Mouse (Mus musculus): ENCODE results near the gene Chpt1. TPM values are rescaled to one million over a fixed set of nuclear protein-coding genes. Genes with fewer than 3 reads are reported as not detected.
"Not testable (repeated sequence)": the region's sequence is repeated elsewhere in the genome, so short reads cannot be mapped to it uniquely, and the experiment has no call there.

Chpt1 gene
- 100 to 1,000 TPM; 358 to 802 TPM for total RNA-seq (2021)
- long read RNA-seq, experiment 1, full-length matches to known transcripts: 1,133 of 1,262 reads
- long read RNA-seq, experiment 1, partial matches to known transcripts: 66 of 1,262 reads
- long read RNA-seq, experiment 1, other reads (novel, unspliced or antisense): 63 of 1,262 reads
- long read RNA-seq, experiment 2, full-length matches to known transcripts: 1,518 of 1,761 reads
- long read RNA-seq, experiment 2, partial matches to known transcripts: 109 of 1,761 reads
- long read RNA-seq, experiment 2, other reads (novel, unspliced or antisense): 134 of 1,761 reads

GRCm38 (mm10) chr10:88503421-88504314 is at the start of gene Chpt1:
TSS of gene Chpt1 (minus strand) at chr10:88504073.
- DNase-seq (ENCODE audit: low spot score in 2 of 2): peak; percentile 88 to 92

DNA sequence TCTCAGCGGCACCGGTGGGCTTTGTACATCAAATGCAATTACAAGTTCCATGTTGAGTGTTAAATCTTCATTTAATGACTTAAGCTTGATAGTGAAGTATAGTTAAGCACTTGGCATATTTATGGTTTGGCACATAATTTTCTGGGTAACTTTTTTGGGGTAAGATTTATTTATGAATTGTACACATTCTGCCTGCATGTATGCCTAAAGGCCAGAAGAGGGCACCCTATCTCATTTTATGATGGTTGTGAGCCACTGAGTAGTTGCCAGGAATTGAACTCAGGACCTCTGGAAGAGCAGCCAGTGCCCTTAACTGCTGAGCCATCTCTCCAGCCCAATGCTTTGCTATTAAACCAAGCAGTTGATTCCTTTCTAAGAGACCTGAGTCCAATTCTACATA is 48.9 kb upstream of the Chpt1 start:
- no peak for DNase-seq (ENCODE audit: low spot score in 2 of 2)

DNA sequence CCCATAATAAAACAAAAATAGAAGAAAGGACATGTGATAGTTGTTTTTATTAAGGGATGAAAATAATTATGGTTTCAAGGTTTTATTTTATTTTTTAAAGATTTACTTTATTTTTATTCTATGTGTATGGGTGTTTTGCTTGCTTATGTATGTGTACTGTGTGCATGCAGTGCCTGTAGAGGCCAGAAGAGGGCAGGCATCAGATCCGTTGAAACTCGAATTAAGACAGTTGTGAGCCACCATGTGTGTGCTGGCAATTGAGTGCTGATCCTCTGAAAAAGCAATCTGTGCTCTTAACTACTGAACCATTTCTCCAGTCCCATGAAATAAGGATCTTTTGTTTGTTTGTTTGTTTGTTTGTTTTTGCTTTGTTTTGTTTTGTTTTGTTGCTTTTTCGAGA is 46.4 kb upstream of the Chpt1 start:
- DNase-seq (ENCODE audit: low spot score in 2 of 2): no peak

DNA sequence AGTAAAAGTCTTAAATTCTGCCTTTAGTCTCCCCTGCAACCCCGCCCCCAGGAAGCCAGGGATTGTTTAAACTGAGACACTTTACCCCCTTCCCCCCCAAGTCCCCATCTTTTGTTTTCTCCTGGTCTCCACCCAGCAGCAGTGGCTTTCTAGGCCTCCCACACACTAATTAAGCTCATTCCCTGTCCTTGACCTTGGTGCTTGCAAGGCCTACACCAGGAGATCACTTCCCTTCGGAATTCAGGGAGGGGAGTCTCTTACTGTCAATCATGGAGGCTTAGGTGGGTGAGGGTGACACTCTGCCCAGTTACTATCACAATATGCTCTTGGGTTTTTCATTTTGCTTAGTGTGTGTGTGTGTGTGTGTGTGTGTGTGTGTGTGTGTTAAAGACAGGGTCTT is 43.8 kb upstream of the Chpt1 start:
- no peak for DNase-seq (ENCODE audit: low spot score in 2 of 2)

- DNase-seq (ENCODE audit: low spot score in 2 of 2): no peak
Measured at GRCm38 (mm10) chr10:88530631-88531030, 26.8 kb upstream of the Chpt1 start.

- DNase-seq (ENCODE audit: low spot score in 2 of 2): no peak
Measured at GRCm38 (mm10) chr10:88524016-88524415, 20.1 kb upstream of the Chpt1 start.

GRCm38 (mm10) chr10:88523212-88523611 is 19.3 kb upstream of the Chpt1 start:
- no peak for DNase-seq (ENCODE audit: low spot score in 2 of 2)

DNA sequence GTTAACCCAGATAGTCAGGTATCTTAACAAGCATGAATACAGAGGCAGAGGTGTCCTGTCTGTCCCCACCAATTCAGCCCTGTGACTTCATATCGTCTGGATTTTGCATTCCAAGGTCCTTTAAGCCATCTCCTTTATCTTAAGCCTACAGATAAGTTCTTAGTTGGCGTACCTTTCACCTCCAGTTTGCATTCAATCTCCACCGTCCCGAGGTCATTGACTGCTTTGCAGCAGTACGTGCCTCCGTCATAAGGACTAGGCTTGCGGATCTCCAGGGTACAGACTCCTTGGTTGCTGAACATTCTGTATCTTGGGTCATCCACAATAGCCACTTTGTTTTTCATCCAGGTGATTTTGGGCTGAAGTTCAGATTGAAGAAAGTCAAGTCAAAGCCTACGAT is 18.9 kb upstream of the Chpt1 start:
- DNase-seq (ENCODE audit: low spot score in 2 of 2): no peak

DNA sequence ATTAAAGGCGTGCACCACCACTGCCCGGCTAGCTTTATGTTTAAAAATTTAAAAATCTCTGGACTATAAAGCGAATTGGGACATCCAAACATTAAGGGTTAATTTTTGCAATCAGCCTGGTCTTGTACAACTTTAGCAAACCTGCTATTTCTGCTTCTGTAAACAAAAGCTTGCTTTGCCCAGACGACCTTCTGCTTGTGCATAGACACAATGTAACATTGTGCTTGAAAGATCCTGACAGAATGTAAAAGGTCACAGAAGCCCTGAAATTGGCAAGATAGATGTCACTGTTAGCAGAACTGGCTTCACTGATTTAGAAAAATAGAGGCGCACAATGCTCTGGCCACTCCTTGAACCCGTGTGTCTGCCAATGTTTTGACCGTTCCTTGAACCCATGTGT is 11.2 kb upstream of the Chpt1 start:
- DNase-seq (ENCODE audit: low spot score in 2 of 2): not testable (repeated sequence)

- peak; percentile 55 to 64 for DNase-seq (ENCODE audit: low spot score in 2 of 2)
Measured at GRCm38 (mm10) chr10:88514495-88514894, 10.6 kb upstream of the Chpt1 start.

- DNase-seq (ENCODE audit: low spot score in 2 of 2): no peak
Measured at GRCm38 (mm10) chr10:88513574-88514135, 9.8 kb upstream of the Chpt1 start.

- DNase-seq (ENCODE audit: low spot score in 2 of 2): no peak
Measured at GRCm38 (mm10) chr10:88511355-88511754, 7.5 kb upstream of the Chpt1 start.

DNA sequence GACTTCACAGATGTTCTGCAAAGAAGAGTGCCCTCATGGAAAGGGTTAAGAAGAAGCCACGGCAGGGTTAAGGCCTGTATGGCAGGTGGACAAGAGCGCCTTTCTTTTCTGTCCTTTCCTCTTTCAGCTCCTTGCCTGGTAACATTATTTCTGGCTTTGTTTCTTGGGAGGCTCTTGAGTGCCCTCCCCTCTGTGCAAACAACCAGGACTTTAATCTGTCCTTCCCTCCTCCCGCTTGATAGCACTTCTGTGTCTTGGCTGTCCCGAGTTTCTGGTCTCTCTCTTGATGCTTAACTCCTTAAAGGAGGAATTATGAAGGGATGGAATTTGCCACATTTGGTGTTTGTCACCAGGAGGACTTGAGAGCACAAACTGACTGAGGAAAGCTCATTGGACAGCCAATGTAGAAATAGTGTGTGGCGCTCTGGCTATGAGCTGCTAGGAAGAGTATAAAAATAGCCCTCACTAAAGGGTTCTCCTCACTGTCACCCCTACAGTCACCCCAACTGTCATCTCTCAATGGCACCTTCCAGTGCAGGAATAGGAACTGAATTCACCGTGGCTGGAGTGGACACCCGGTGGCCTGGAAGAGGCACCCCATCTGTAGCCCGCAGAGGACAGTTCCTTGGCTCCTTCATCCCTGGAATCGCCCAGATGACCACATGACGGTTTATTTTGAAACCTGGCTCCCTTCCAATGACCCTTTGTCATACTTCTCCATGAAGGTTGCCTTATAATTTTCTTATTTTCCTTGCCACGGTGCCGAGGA is 6.8 kb upstream of the Chpt1 start:
- DNase-seq (ENCODE audit: low spot score in 2 of 2): peak in 1 of 2 experiments; percentile 19

- DNase-seq (ENCODE audit: low spot score in 2 of 2): no peak
Measured at GRCm38 (mm10) chr10:88507691-88508143, 3.8 kb upstream of the Chpt1 start.

DNA sequence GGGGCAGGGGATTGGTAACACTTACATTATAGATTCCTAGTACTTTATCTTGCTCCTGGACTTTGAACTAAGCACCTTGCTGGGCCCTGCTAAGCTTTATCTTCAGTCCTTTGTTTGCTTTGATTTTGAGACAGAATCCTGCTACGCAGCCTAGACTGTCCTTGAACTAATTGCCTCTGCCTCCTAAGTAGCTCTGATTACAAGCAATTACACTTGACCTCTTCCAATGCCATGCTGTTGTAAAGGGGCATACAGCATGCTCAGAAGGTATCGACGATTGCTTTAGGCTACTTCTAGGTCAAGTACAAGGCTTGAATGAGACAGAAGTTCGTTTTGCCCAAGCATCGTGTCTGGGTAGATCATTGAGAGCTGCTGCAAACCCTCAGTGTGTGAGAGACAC is 1.4 kb upstream of the Chpt1 start:
- DNase-seq (ENCODE audit: low spot score in 2 of 2): no peak

- no peak for DNase-seq (ENCODE audit: low spot score in 2 of 2)
Measured at GRCm38 (mm10) chr10:88504481-88504880, 608 bp upstream of the Chpt1 start.

DNA sequence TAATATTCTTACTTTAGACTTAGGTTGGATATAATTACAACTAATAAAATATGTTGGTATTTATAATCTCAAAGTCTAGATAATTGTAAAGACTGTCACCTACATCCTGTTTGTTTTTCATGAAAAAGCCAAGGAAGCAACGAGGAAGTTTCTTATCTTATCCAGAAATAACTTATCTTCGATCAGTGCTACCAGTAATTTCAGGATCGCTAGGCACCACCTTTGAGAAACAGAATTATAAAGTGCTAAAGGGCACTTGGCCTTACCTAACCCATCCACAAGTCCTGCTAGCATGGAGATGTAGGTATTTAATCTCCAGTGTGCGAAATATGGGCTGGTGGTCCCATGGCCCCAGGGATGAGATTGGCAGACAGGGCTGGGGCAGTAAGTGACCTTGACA is 954 bp downstream of the Chpt1 start:
- DNase-seq (ENCODE audit: low spot score in 2 of 2): no peak

GRCm38 (mm10) chr10:88501886-88502765 is 1.7 kb downstream of the Chpt1 start:
- DNase-seq (ENCODE audit: low spot score in 2 of 2): no peak

- no peak for DNase-seq (ENCODE audit: low spot score in 2 of 2)
Measured at GRCm38 (mm10) chr10:88501370-88501769, 2.5 kb downstream of the Chpt1 start.

DNA sequence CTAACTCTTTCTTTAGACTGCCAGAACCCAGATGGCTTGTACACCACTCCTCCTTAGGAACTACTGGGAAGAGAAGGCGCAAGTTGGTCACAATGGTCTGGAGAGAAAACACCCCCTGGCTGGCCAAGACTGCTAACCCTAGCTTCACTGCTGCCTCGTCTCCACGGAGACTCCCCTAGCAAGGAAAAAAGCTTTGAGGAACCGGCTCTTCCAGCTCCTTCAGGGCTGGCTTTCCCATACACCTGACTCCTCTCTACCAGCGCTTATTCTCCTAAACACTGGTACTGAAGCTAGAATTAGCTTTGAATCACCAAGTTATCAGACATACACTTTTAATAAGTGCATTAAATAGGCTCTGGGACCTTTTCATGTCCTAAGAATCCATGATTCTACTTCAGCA is 3.9 kb downstream of the Chpt1 start:
- DNase-seq (ENCODE audit: low spot score in 2 of 2): no peak

Data from adrenal gland, adult 18-20 months (tissue).